10 mouse cellular contexts compared by ENCODE assay signal in genomic region chr11:35416402-35417093, GRCm38 (mm10).
DNase-seq lines count a peak whose midpoint lies in the region; ATAC-seq lines count a peak whose summit lies in the region.
"Had no signal": no experiment of that assay in that cellular context is flagged by ENCODE, and none has a peak within 500 bp of the region (broad histone marks: within the 10 kb centered on the region; RNA-seq: fewer than 3 reads in every experiment).

No protein-coding gene starts in this region.

- H3K4me1 ChIP-seq in heart, embryonic 13.5 days: peaks cover 41% of the 10 kb centered on the region

- WGBS in heart, embryonic 13.5 days: 76% methylated on average over 14 of the region's 14 CpGs

- no peaks in the 10 kb centered on the region for H3K36me3 ChIP-seq in heart, embryonic 13.5 days

- ATAC-seq in heart, embryonic 13.5 days (ENCODE audit: extremely low read depth, insufficient number of reproducible peaks, low FRiP score, low TSS enrichment): no peak
- no peak for ATAC-seq in monocyte, adult 5-6 weeks (replicated peaks; ENCODE audit: insufficient number of reproducible peaks, low FRiP score, low TSS enrichment, poor library complexity, severe bottlenecking)

- H3K9ac ChIP-seq in heart, embryonic 13.5 days: no peak overlapping the region

- no peaks in the 10 kb centered on the region for H3K9me3 ChIP-seq in heart, embryonic 13.5 days

- intact Hi-C loops in heart, postnatal 10 days (cut with DNase I): no loop called here

- no peak overlapping the region for H3K4me2 ChIP-seq in heart, embryonic 13.5 days

- H3K27ac ChIP-seq in heart, embryonic 13.5 days (replicated peaks): 0 out of 2 replicates have a peak overlapping the region, but pooled peaks have one; percentile 15

- no peaks in the 10 kb centered on the region for H3K27me3 ChIP-seq in heart, embryonic 13.5 days (replicated peaks)

- no peak for DNase-seq in heart, postnatal 10 days
- peak; percentile 18 for DNase-seq in ovary, postnatal 36 days (ENCODE audit: low spot score)
- DNase-seq in ovary, postnatal 10 days (ENCODE audit: low spot score): no peak
- DNase-seq in gastrocnemius, postnatal 25 days: peak; percentile 70
- peak; percentile 56 for DNase-seq in testis, postnatal 14 days (ENCODE audit: low spot score)
- DNase-seq in thymus, adult 18-20 months: no peak
- DNase-seq: layer of hippocampus, adult 9-11 months; right cerebral cortex, postnatal 4 days had no signal

- H3K4me3 ChIP-seq in heart, embryonic 13.5 days: no peak overlapping the region

Comparison
In these comparisons a context has a peak if more than half of its experiments do, and no peak if none do; other contexts are left out.
1. DNase-seq: peak in ovary, postnatal 36 days (single experiment), gastrocnemius, postnatal 25 days (single experiment) and testis, postnatal 14 days (single experiment); none in heart, postnatal 10 days (0 of 2), ovary, postnatal 10 days (single experiment) and thymus, adult 18-20 months (0 of 2).